Mouse (Mus musculus): ENCODE data around the gene Dusp14. TPM values are rescaled to one million over a fixed set of nuclear protein-coding genes. Genes with fewer than 3 reads are reported as not detected.

Dusp14 gene
- polyA plus RNA-seq, 1 experiment from 2014 or later = 21.1 TPM

DNA sequence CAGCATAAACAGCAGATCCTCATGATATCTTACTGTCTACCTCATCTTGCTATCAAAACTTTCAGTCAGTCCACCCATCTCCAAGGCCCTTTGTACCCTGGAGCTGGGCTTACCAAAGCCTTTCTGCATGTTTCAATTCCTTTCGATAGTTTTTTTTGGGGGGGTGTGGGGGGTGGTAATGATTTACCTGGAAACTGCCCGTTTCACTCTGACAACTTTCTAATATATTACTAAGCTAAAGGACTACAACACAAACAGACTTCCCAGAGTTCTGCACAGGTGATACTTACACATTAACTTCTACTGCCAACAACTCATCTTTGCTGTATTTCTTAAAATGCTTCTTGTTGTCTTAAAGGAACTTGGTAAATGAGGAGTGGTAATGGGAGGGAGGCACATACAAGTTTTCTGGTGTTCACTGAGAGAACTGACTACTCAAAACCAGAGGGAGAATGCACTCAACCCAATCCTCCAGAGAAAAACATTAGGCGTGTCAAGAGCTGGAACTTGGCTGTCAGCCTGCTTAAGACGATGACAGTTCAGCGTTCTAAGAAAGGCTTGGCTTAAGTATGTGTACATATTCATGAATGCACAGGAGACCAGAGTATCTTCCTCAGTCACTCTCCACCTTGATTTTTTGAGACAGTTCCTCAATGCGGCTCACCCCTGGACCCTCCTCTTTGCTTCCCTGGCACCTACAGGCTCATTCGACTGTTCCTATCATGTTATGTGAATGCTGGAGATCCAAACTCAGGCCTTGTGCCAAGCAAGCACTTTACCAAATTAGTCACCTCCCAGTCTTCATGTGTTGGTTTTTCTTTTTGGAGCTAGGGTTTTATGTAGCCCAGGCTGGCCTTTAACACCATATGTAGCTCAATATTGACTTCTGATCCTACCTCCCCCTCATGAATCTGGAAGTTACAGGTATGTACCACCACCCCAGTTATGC, 5.0 kb upstream of the Dusp14 start:
- DNase-seq (ENCODE audit: low spot score) (peak; percentile 75), ATAC-seq (ENCODE audit: low read depth) (no peak)
- peak overlapping the region; percentile 69 for H3K27ac ChIP-seq (replicated peaks; ENCODE audit: low read depth, low read length)
- H3K4me2 ChIP-seq (ENCODE audit: low read depth, low read length) = no peak overlapping the region
- H3K4me3 ChIP-seq (ENCODE audit: low read depth, low read length) = no peak overlapping the region
- H3K4me1 ChIP-seq (ENCODE audit: control insufficient read depth, insufficient read depth, low read length) = peaks cover 22% of the 10 kb centered on the region
- WGBS = 54% methylated on average over 7 of the region's 7 CpGs
- no peaks in the 10 kb centered on the region for H3K9me3 ChIP-seq (ENCODE audit: control insufficient read depth, low read length)
- peaks cover 6% of the 10 kb centered on the region for H3K36me3 ChIP-seq (ENCODE audit: control insufficient read depth, insufficient read depth, low read length)
- no peak overlapping the region; the same call in 1 of the 2 replicates for H3K9ac ChIP-seq (ENCODE audit: low read depth, low read length)
- peaks cover 2% of the 10 kb centered on the region; the same call in 1 of the 2 replicates for H3K27me3 ChIP-seq (replicated peaks; ENCODE audit: control insufficient read depth, insufficient read depth, low read length)

DNA sequence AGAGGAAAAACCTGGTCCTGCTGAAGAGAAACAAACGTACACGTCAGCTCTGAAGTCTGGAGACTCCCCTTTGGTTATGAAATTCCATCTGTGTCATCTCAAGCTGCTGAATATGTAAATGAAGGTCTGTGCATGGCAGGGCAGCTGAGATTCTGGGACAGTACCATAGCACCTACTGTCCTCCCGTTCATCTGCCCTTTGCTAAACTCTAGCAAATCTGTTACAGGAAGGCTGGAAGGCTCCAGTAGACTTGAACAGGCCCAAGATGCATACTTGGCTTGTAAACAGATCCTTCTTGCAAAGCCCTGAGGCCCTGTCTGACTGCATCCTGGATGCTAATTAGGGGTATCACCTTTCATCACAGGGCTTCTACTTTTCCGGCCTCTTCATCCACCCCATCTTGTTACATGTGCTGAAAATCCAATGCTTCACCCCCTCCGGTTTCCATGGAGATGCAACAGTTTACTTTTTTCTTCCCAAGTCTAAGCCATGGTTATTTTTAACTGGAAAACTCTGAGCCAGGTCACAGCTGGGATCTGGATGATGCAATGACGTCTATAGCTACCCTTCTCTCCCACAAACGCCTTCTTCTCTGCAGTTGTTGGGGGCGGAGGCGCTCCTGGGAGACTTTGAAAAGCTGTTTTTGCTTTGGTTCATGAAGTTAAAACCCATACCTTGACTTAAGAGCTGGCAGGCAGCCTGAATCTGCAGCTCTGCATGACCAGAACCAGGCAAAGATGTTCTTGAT, 4.0 kb upstream of the Dusp14 start:
- peak; percentile 89 for DNase-seq (ENCODE audit: low spot score)
- Histone ChIP-seq H3K4me1 (ENCODE audit: control insufficient read depth, insufficient read depth, low read length) (peaks cover 26% of the 10 kb centered on the region), H3K36me3 (ENCODE audit: control insufficient read depth, insufficient read depth, low read length) (peaks cover under 1% of the 10 kb centered on the region; the same call in 1 of the 2 replicates), H3K9ac (ENCODE audit: low read depth, low read length) (no peak overlapping the region), H3K27ac (replicated peaks; ENCODE audit: low read depth, low read length) (peak overlapping the region; percentile 69), H3K9me3 (ENCODE audit: control insufficient read depth, low read length) (no peaks in the 10 kb centered on the region), H3K4me2 (ENCODE audit: low read depth, low read length) (no peak overlapping the region), H3K27me3 (replicated peaks; ENCODE audit: control insufficient read depth, insufficient read depth, low read length) (peaks cover 5% of the 10 kb centered on the region; the same call in 1 of the 2 replicates), H3K4me3 (ENCODE audit: low read depth, low read length) (no peak overlapping the region)
- 20% methylated on average over 9 of the region's 9 CpGs for WGBS
- ATAC-seq (ENCODE audit: low read depth) = peak; percentile 84

DNA sequence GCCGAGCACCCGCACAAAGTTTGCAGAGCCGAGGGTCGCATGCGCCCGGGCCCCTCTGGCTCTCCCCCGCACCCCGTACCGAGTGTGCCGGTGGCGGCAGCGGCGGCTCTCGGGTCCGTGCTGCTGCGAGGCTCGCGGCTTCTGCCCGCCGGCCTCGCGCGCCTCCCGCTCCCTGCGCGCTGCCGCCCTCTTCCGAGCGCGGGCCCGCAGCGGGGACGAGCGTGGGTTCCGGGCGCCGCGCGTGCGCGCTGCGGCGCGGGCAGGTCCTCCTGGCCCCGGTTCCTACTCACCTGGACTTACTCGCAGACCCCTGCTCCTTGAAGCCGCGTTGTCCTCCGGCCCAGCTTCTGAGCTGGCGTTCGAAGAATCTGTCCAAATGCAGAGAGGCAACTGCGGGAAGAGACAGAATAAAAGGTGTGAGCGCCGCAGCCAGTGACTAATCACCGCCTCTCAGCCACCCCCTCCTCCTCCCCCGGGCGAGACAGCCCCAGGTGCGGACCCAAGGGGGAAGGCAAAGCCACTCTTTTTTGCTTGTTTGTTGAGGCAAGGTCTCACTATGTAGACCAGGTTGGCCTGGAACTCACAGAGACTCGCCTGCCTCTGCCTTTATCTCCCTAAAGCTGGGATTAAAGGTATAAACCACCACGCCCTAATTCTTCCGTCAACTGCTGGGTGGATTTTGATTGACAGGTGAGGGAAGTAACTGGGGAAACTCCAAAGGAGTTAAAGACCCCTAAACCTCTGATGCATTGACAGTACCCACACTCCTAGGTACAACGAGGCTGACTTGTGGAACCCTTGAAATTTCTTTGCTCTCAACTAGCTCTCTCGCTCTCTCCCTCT, 649 bp downstream of the Dusp14 start:
- 4% methylated on average over 29 of the region's 63 CpGs for WGBS
- peak; percentile 66 for DNase-seq (ENCODE audit: low spot score)

DNA sequence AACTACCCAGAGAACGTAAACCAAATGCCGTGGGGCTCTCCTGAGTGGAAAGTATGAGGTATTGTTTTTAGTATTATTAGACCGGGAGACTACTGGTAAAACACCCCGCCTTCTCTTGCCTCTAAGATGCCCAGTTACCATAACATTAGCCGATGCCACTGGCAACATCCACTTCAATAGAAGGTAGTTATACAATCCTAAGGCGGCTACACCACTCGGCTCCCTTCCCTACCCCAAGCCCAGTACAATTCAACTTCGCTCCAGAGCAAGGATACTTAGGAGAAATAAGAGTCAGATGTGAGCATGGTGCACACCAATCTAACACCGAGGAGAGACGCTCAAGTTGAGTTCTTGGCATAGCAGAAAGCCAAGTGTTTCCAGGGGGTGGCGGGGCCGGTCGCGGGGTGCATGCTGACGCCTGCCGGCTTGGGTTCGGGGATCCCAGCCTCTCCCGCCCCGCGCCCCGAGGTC, 1.3 kb downstream of the Dusp14 start:
- Histone ChIP-seq H3K27ac (replicated peaks; ENCODE audit: low read depth, low read length) (peak overlapping the region; percentile 67), H3K9ac (ENCODE audit: low read depth, low read length) (peak overlapping the region; percentile 72), H3K4me2 (ENCODE audit: low read depth, low read length) (peak overlapping the region; percentile 86), H3K9me3 (ENCODE audit: control insufficient read depth, low read length) (no peaks in the 10 kb centered on the region), H3K4me1 (ENCODE audit: control insufficient read depth, insufficient read depth, low read length) (peaks cover 14% of the 10 kb centered on the region), H3K36me3 (ENCODE audit: control insufficient read depth, insufficient read depth, low read length) (no peaks in the 10 kb centered on the region), H3K4me3 (ENCODE audit: low read depth, low read length) (peak overlapping the region; percentile 68), H3K27me3 (replicated peaks; ENCODE audit: control insufficient read depth, insufficient read depth, low read length) (peaks cover 13% of the 10 kb centered on the region)
- no peak for DNase-seq (ENCODE audit: low spot score)
- under 1% methylated on average over 17 of the region's 21 CpGs for WGBS
- peak; percentile 54 for ATAC-seq (ENCODE audit: low read depth)

More for the DNA sequence above, 649 bp downstream of the Dusp14 start:
- peaks cover 13% of the 10 kb centered on the region for H3K27me3 ChIP-seq (replicated peaks; ENCODE audit: control insufficient read depth, insufficient read depth, low read length)
- H3K4me2 ChIP-seq (ENCODE audit: low read depth, low read length) = peak overlapping the region; percentile 86
- ATAC-seq (ENCODE audit: low read depth) = peak; percentile 58
- peak overlapping the region; percentile 68 for H3K4me3 ChIP-seq (ENCODE audit: low read depth, low read length)
- H3K9me3 ChIP-seq (ENCODE audit: control insufficient read depth, low read length) = no peaks in the 10 kb centered on the region
- H3K4me1 ChIP-seq (ENCODE audit: control insufficient read depth, insufficient read depth, low read length) = peaks cover 21% of the 10 kb centered on the region
- peak overlapping the region; percentile 67 for H3K27ac ChIP-seq (replicated peaks; ENCODE audit: low read depth, low read length)
- H3K9ac ChIP-seq (ENCODE audit: low read depth, low read length) = peak overlapping the region; percentile 72
- no peaks in the 10 kb centered on the region for H3K36me3 ChIP-seq (ENCODE audit: control insufficient read depth, insufficient read depth, low read length)

DNA sequence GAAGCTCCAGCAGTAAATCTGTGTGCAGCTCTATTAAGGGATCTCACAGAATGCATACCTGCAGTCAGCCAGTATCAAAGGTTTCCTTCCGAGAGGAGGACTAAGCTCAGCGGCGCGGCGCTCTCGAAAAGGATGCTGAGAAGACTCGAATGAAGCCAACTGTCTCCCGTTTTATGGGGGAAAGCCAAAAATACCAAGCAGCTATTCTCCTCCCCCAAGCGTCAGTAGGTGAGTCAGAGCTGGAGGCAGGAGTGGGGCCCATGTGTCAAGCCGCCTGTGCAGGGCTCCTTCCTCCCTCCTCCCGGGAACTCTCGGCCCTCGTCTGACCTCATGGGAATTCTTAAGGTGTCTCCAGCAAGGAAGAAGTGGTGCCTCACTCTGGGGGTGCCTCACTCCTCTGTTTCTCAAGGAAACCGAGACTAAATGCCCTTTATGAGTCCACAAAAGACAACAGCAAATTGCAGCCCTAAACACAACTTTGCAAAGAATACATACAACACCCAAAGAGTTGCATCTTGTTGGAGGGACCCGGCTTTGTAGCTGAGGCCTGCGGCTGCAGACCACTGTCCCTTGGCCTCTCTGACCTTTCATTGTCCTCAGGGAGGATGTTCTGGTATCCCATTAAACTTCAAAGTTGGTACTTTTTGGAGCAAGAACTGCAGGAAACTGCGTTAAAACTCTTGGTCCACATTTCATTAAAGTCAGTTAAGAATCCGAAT, 2.0 kb downstream of the Dusp14 start:
- H3K27ac ChIP-seq (replicated peaks; ENCODE audit: low read depth, low read length) = no peak overlapping the region; the same call in 1 of the 2 replicates
- H3K4me3 ChIP-seq (ENCODE audit: low read depth, low read length) = peak overlapping the region; percentile 68
- no peaks in the 10 kb centered on the region for H3K9me3 ChIP-seq (ENCODE audit: control insufficient read depth, low read length)
- H3K4me1 ChIP-seq (ENCODE audit: control insufficient read depth, insufficient read depth, low read length) = peaks cover 13% of the 10 kb centered on the region
- H3K4me2 ChIP-seq (ENCODE audit: low read depth, low read length) = peak overlapping the region; percentile 86
- ATAC-seq (ENCODE audit: low read depth) (no peak), DNase-seq (ENCODE audit: low spot score) (peak; percentile 61)
- WGBS = 4% methylated on average over 18 of the region's 18 CpGs
- no peaks in the 10 kb centered on the region for H3K36me3 ChIP-seq (ENCODE audit: control insufficient read depth, insufficient read depth, low read length)
- peak overlapping the region; percentile 72; the same call in 1 of the 2 replicates for H3K9ac ChIP-seq (ENCODE audit: low read depth, low read length)
- peaks cover 13% of the 10 kb centered on the region for H3K27me3 ChIP-seq (replicated peaks; ENCODE audit: control insufficient read depth, insufficient read depth, low read length)

DNA sequence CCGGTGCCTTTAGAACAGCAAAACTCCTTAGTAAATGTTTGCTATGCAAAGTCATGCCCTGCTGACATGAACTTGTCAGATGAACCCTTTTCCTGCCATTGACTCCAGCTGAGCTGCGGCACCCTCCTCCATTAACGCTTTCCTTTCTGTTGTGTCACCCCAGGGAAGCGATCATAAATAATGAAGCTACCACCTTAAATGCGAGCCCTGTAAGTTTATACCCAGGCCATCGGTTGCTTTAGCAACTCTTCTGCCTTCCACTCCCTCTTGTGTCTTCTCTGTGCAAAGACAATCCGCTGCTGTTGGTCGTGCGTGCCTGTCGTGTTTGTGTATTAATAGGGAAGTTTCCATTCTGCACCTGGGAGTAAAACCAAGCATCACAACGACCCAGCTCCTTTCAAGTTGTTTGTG, 3.0 kb downstream of the Dusp14 start:
- Histone ChIP-seq H3K36me3 (ENCODE audit: control insufficient read depth, insufficient read depth, low read length) (no peaks in the 10 kb centered on the region), H3K27ac (replicated peaks; ENCODE audit: low read depth, low read length) (no peak overlapping the region), H3K4me2 (ENCODE audit: low read depth, low read length) (peak overlapping the region; percentile 86), H3K9ac (ENCODE audit: low read depth, low read length) (no peak overlapping the region), H3K9me3 (ENCODE audit: control insufficient read depth, low read length) (no peaks in the 10 kb centered on the region), H3K27me3 (replicated peaks; ENCODE audit: control insufficient read depth, insufficient read depth, low read length) (peaks cover 13% of the 10 kb centered on the region), H3K4me1 (ENCODE audit: control insufficient read depth, insufficient read depth, low read length) (peaks cover 13% of the 10 kb centered on the region), H3K4me3 (ENCODE audit: low read depth, low read length) (peak overlapping the region; percentile 10; the same call in 1 of the 2 replicates)
- WGBS = 6% methylated on average over 11 of the region's 11 CpGs
- ATAC-seq (ENCODE audit: low read depth) (no peak), DNase-seq (ENCODE audit: low spot score) (peak; percentile 67)

- Histone ChIP-seq H3K27me3 (replicated peaks; ENCODE audit: control insufficient read depth, insufficient read depth, low read length) (peaks cover 9% of the 10 kb centered on the region), H3K9me3 (ENCODE audit: control insufficient read depth, low read length) (no peaks in the 10 kb centered on the region), H3K4me1 (ENCODE audit: control insufficient read depth, insufficient read depth, low read length) (peaks cover 12% of the 10 kb centered on the region), H3K36me3 (ENCODE audit: control insufficient read depth, insufficient read depth, low read length) (no peaks in the 10 kb centered on the region), H3K4me2 (ENCODE audit: low read depth, low read length) (no peak overlapping the region), H3K4me3 (ENCODE audit: low read depth, low read length) (no peak overlapping the region), H3K9ac (ENCODE audit: low read depth, low read length) (no peak overlapping the region), H3K27ac (replicated peaks; ENCODE audit: low read depth, low read length) (no peak overlapping the region)
- WGBS = 81% methylated on average over 3 of the region's 3 CpGs
- ATAC-seq (ENCODE audit: low read depth) = no peak
- no peak for DNase-seq (ENCODE audit: low spot score)
Observed at GRCm38 (mm10) chr11:84063631-84064209, 5.3 kb downstream of the Dusp14 start.

Measured in embryonic facial prominence, embryonic 14.5 days (tissue).